Mouse (Mus musculus): ENCODE data around the gene Chd8. TPM values are rescaled to one million over a fixed set of nuclear protein-coding genes. Genes with fewer than 3 reads are reported as not detected.

Chd8 gene
- polyA plus RNA-seq, 1 experiment from 2014 or later = 19.2 TPM

GRCm38 (mm10) chr14:52283629-52284028, 26.0 kb upstream of the Chd8 start:
- WGBS = 96% methylated on average over 5 of the region's 5 CpGs
- Histone ChIP-seq H3K4me3 (ENCODE audit: low read depth, low read length) (no peak overlapping the region), H3K4me1 (ENCODE audit: insufficient read depth, low read depth, low read length) (no peaks in the 10 kb centered on the region; the same call in 1 of the 2 replicates), H3K27me3 (replicated peaks; ENCODE audit: insufficient read depth, low read length) (no peaks in the 10 kb centered on the region), H3K4me2 (replicated peaks; ENCODE audit: low read depth, low read length) (no peak overlapping the region), H3K36me3 (ENCODE audit: insufficient read depth, low read length) (peaks cover 13% of the 10 kb centered on the region; the same call in 1 of the 2 replicates), H3K9me3 (ENCODE audit: low read length) (no peaks in the 10 kb centered on the region), H3K9ac (replicated peaks; ENCODE audit: low read depth) (no peak overlapping the region), H3K27ac (ENCODE audit: low read length) (no peak overlapping the region)
- DNase-seq (ENCODE audit: low spot score) (no peak), ATAC-seq (no peak)
- no peak for TF ChIP-seq EP300 (IDR thresholded peaks at IDR 0.05)
- TF ChIP-seq CTCF (IDR thresholded peaks at IDR 0.05) = no peak

GRCm38 (mm10) chr14:52279747-52280120, 22.2 kb upstream of the Chd8 start:
- WGBS = under 1% methylated on average over 21 of the region's 21 CpGs
- H3K4me2 ChIP-seq (replicated peaks; ENCODE audit: low read depth, low read length) = peak overlapping the region; percentile 68
- DNase-seq (ENCODE audit: low spot score) (peak; percentile 55), ATAC-seq (peak; percentile 16)
- peak overlapping the region; percentile 93 for H3K27ac ChIP-seq (ENCODE audit: low read length)
- peak overlapping the region; percentile 79 for H3K4me3 ChIP-seq (ENCODE audit: low read depth, low read length)
- H3K9me3 ChIP-seq (ENCODE audit: low read length) = no peaks in the 10 kb centered on the region
- no peaks in the 10 kb centered on the region for H3K36me3 ChIP-seq (ENCODE audit: insufficient read depth, low read length)
- TF ChIP-seq CTCF (IDR thresholded peaks at IDR 0.05) = no peak
- TF ChIP-seq EP300 (IDR thresholded peaks at IDR 0.05) = no peak
- H3K4me1 ChIP-seq (ENCODE audit: insufficient read depth, low read depth, low read length) = no peaks in the 10 kb centered on the region; the same call in 1 of the 2 replicates
- peak overlapping the region; percentile 77 for H3K9ac ChIP-seq (replicated peaks; ENCODE audit: low read depth)
- no peaks in the 10 kb centered on the region for H3K27me3 ChIP-seq (replicated peaks; ENCODE audit: insufficient read depth, low read length)

- Histone ChIP-seq H3K4me1 (ENCODE audit: insufficient read depth, low read depth, low read length) (no peaks in the 10 kb centered on the region; the same call in 1 of the 2 replicates), H3K9me3 (ENCODE audit: low read length) (no peaks in the 10 kb centered on the region), H3K27ac (ENCODE audit: low read length) (peak within 1 kb of the TSS; percentile 93), H3K4me2 (replicated peaks; ENCODE audit: low read depth, low read length) (peak within 1 kb of the TSS; percentile 68), H3K4me3 (ENCODE audit: low read depth, low read length) (peak within 1 kb of the TSS; percentile 79), H3K36me3 (ENCODE audit: insufficient read depth, low read length) (no peaks in the 10 kb centered on the region), H3K9ac (replicated peaks; ENCODE audit: low read depth) (peak within 1 kb of the TSS; percentile 77), H3K27me3 (replicated peaks; ENCODE audit: insufficient read depth, low read length) (no peaks in the 10 kb centered on the region)
- WGBS = under 1% methylated on average over 63 of the region's 66 CpGs
- peak; percentile 99 for DNase-seq (ENCODE audit: low spot score)
- ATAC-seq = peak; percentile 97
- TF ChIP-seq CTCF (IDR thresholded peaks at IDR 0.05) (peak; percentile 100), EP300 (IDR thresholded peaks at IDR 0.05) (peak; percentile 47; the same call in 1 of the 2 replicates)
Measured at GRCm38 (mm10) chr14:52278932-52279746, 21.6 kb upstream of the Chd8 start, which contains the start of the genes Tox4 and Rab2b. Gene Tox4 (plus strand): TSS chr14:52279146. Gene Rab2b (minus strand): TSS chr14:52279545.

GRCm38 (mm10) chr14:52277210-52277609, 19.6 kb upstream of the Chd8 start:
- H3K4me1 ChIP-seq (ENCODE audit: insufficient read depth, low read depth, low read length) = no peaks in the 10 kb centered on the region; the same call in 1 of the 2 replicates
- DNase-seq (ENCODE audit: low spot score) = no peak
- H3K27ac ChIP-seq (ENCODE audit: low read length) = no peak overlapping the region
- H3K9ac ChIP-seq (replicated peaks; ENCODE audit: low read depth) = no peak overlapping the region
- H3K9me3 ChIP-seq (ENCODE audit: low read length) = no peaks in the 10 kb centered on the region
- 88% methylated on average over 4 of the region's 4 CpGs for WGBS
- no peak overlapping the region for H3K4me3 ChIP-seq (ENCODE audit: low read depth, low read length)
- H3K36me3 ChIP-seq (ENCODE audit: insufficient read depth, low read length) = no peaks in the 10 kb centered on the region
- no peaks in the 10 kb centered on the region for H3K27me3 ChIP-seq (replicated peaks; ENCODE audit: insufficient read depth, low read length)
- H3K4me2 ChIP-seq (replicated peaks; ENCODE audit: low read depth, low read length) = no peak overlapping the region
- no peak for ATAC-seq
- no peak for TF ChIP-seq CTCF (IDR thresholded peaks at IDR 0.05)
- TF ChIP-seq EP300 (IDR thresholded peaks at IDR 0.05) = no peak

- H3K36me3 ChIP-seq (ENCODE audit: insufficient read depth, low read length) = no peaks in the 10 kb centered on the region
- no peak for DNase-seq (ENCODE audit: low spot score)
- H3K27ac ChIP-seq (ENCODE audit: low read length) = no peak overlapping the region
- H3K9ac ChIP-seq (replicated peaks; ENCODE audit: low read depth) = no peak overlapping the region
- 55% methylated on average over 3 of the region's 3 CpGs for WGBS
- TF ChIP-seq EP300 (IDR thresholded peaks at IDR 0.05) (no peak), CTCF (IDR thresholded peaks at IDR 0.05) (no peak)
- H3K4me2 ChIP-seq (replicated peaks; ENCODE audit: low read depth, low read length) = no peak overlapping the region
- H3K9me3 ChIP-seq (ENCODE audit: low read length) = no peaks in the 10 kb centered on the region
- H3K4me1 ChIP-seq (ENCODE audit: insufficient read depth, low read depth, low read length) = no peaks in the 10 kb centered on the region
- no peak overlapping the region for H3K4me3 ChIP-seq (ENCODE audit: low read depth, low read length)
- H3K27me3 ChIP-seq (replicated peaks; ENCODE audit: insufficient read depth, low read length) = no peaks in the 10 kb centered on the region
- no peak for ATAC-seq
Measured at GRCm38 (mm10) chr14:52272781-52273180, 15.2 kb upstream of the Chd8 start.

- H3K9me3 ChIP-seq (ENCODE audit: low read length) = no peaks in the 10 kb centered on the region
- no peaks in the 10 kb centered on the region for H3K27me3 ChIP-seq (replicated peaks; ENCODE audit: insufficient read depth, low read length)
- peak; percentile 48 for DNase-seq (ENCODE audit: low spot score)
- 5% methylated on average over 18 of the region's 18 CpGs for WGBS
- no peaks in the 10 kb centered on the region for H3K36me3 ChIP-seq (ENCODE audit: insufficient read depth, low read length)
- TF ChIP-seq EP300 (IDR thresholded peaks at IDR 0.05) = no peak
- no peak for ATAC-seq
- no peaks in the 10 kb centered on the region for H3K4me1 ChIP-seq (ENCODE audit: insufficient read depth, low read depth, low read length)
- peak overlapping the region; percentile 89 for H3K4me3 ChIP-seq (ENCODE audit: low read depth, low read length)
- peak overlapping the region; percentile 91 for H3K27ac ChIP-seq (ENCODE audit: low read length)
- peak overlapping the region; percentile 86 for H3K9ac ChIP-seq (replicated peaks; ENCODE audit: low read depth)
- peak overlapping the region; percentile 65 for H3K4me2 ChIP-seq (replicated peaks; ENCODE audit: low read depth, low read length)
Measured at GRCm38 (mm10) chr14:52256311-52257175, 1.0 kb downstream of the Chd8 start.
